Mouse (Mus musculus): ENCODE data around the gene Gm11733.

DNA sequence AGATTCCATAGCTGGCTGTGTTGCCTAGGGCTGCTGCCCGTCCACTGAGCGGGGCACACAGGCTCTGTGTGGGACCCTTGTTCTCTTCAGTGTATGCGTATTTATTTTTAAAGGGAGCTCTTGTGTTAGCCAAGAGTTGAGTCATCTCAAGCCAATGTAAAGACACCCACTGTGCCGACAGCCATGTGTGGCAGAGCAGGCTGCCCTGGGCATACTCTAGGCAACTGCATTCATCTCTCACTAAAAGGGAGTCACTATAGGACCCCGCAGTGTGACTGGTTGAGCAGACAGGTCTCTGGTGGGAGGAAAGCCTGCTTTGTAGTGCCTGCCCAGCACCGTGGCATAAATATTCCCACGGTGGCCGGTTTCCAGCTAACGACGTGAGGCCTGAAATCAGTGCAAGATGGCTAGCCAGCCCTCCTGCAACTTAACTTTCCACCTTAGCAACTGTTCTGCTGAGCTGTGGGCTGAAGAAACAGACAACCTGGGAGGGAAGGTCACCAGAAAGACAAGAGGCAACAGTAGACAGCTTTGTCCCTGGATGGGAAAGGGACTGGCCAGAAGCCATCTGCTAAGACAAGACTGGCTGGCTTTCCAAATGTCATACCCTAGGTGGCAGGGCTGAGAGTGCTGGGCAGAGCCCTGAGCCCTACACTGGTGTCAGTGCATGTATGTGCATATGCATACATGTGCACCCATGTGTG, 31.7 kb downstream of the Gm11733 start:
- peak; percentile 42 for TF ChIP-seq CTCF (IDR thresholded peaks at IDR 0.05; ENCODE audit: low read depth)
- TF ChIP-seq EP300 (IDR thresholded peaks at IDR 0.05; ENCODE audit: low read depth) = no peak
